Mouse (Mus musculus) lung, postnatal 0 days (tissue): ENCODE data around the gene Neurog1.

Source experiments
- CTCF ChIP-seq: IDR thresholded peaks from 2 replicates; pipeline ENCODE4 v1.5.1; 2016; ENCODE audit warnings: antibody characterized with exemption, mild to moderate bottlenecking
- EP300 ChIP-seq: IDR thresholded peaks from 2 replicates; pipeline ENCODE4 v1.6.1; 2016; ENCODE audit warnings: antibody characterized with exemption, mild to moderate bottlenecking, control low read depth

- no peak for TF ChIP-seq CTCF
- TF ChIP-seq EP300, result no peak
These were observed 43.5 kb downstream of the Neurog1 start for GRCm38 (mm10) chr13:56208225-56209066.
